9 mouse cellular contexts compared by ENCODE assay signal in genomic region chr12:118847861-118848495, GRCm38 (mm10). TPM values are rescaled to one million over a fixed set of nuclear protein-coding genes. Genes with fewer than 3 reads are reported as not detected.
A peak's percentile ranks its signal among the peaks of the same experiment; 100 is the strongest.
DNase-seq lines count a peak whose midpoint lies in the region; ATAC-seq and TF ChIP-seq lines count a peak whose summit lies in the region.
"Had no signal": no experiment of that assay in that cellular context is flagged by ENCODE, and none has a peak within 500 bp of the region (broad histone marks: within the 10 kb centered on the region; RNA-seq: fewer than 3 reads in every experiment).

No protein-coding gene starts in this region.

- ATAC-seq in embryonic facial prominence, embryonic 11.5 days (replicated peaks; ENCODE audit: insufficient number of reproducible peaks, low FRiP score, low TSS enrichment, low read depth) = no peak
- ATAC-seq in hindbrain, postnatal 0 days = peak; percentile 22; the same call in 1 of the 2 replicates
- ATAC-seq in midbrain, postnatal 0 days (ENCODE audit: low FRiP score) = peak; percentile 8; the same call in 1 of the 2 replicates

- no peak for TF ChIP-seq CTCF in hindbrain, postnatal 0 days (IDR thresholded peaks at IDR 0.05; ENCODE audit: low read depth)
- TF ChIP-seq CTCF in midbrain, postnatal 0 days (IDR thresholded peaks at IDR 0.05) = no peak

- H3K36me3 ChIP-seq in embryonic facial prominence, embryonic 11.5 days (replicated peaks; ENCODE audit: control insufficient read depth, insufficient read depth, low read depth, low read length) = no peaks in the 10 kb centered on the region
- no peaks in the 10 kb centered on the region for H3K36me3 ChIP-seq in hindbrain, postnatal 0 days (ENCODE audit: insufficient read depth, low read length)
- H3K36me3 ChIP-seq in midbrain, postnatal 0 days (ENCODE audit: insufficient read depth, low read length) = no peaks in the 10 kb centered on the region

- peaks cover 4% of the 10 kb centered on the region for H3K4me1 ChIP-seq in embryonic facial prominence, embryonic 11.5 days (ENCODE audit: control insufficient read depth, insufficient read depth, low read length)
- H3K4me1 ChIP-seq in hindbrain, postnatal 0 days (ENCODE audit: insufficient read depth, low read length) = 0 out of 2 replicates have a peak, but pooled peaks cover 2% of the 10 kb centered on the region
- no peaks in the 10 kb centered on the region for H3K4me1 ChIP-seq in midbrain, postnatal 0 days (ENCODE audit: insufficient read depth, low read length)

- H3K27me3 ChIP-seq in embryonic facial prominence, embryonic 11.5 days (ENCODE audit: control insufficient read depth, insufficient read depth, low read length) = peaks cover 57% of the 10 kb centered on the region
- H3K27me3 ChIP-seq in hindbrain, postnatal 0 days (ENCODE audit: insufficient read depth, low read length) = peaks cover 84% of the 10 kb centered on the region
- peaks cover 70% of the 10 kb centered on the region for H3K27me3 ChIP-seq in midbrain, postnatal 0 days (ENCODE audit: insufficient read depth, low read length)

- peak overlapping the region; percentile 38 for H3K4me3 ChIP-seq in embryonic facial prominence, embryonic 11.5 days (ENCODE audit: low read depth, low read length)
- peak overlapping the region; percentile 34 for H3K4me3 ChIP-seq in hindbrain, postnatal 0 days (ENCODE audit: low read length)
- H3K4me3 ChIP-seq in midbrain, postnatal 0 days (ENCODE audit: low read depth, low read length) = peak overlapping the region; percentile 31
- H3K4me3 ChIP-seq: erythroblast, embryonic 14.5 days had no signal

- H3K27ac ChIP-seq in embryonic facial prominence, embryonic 11.5 days (replicated peaks; ENCODE audit: low read depth, low read length) = peak overlapping the region; percentile 35; the same call in 1 of the 2 replicates
- no peak overlapping the region for H3K27ac ChIP-seq in hindbrain, postnatal 0 days
- H3K27ac ChIP-seq in midbrain, postnatal 0 days (ENCODE audit: low read depth, low read length) = no peak overlapping the region

- H3K4me2 ChIP-seq in embryonic facial prominence, embryonic 11.5 days (ENCODE audit: low read depth, low read length) = peak overlapping the region; percentile 39
- H3K4me2 ChIP-seq in hindbrain, postnatal 0 days (ENCODE audit: low read depth, low read length) = peak overlapping the region; percentile 55
- H3K4me2 ChIP-seq in midbrain, postnatal 0 days (ENCODE audit: low read depth, low read length, poor library complexity, severe bottlenecking) = peak overlapping the region; percentile 39

- WGBS in embryonic facial prominence, embryonic 11.5 days = under 1% methylated on average over 23 of the region's 23 CpGs
- WGBS in hindbrain, postnatal 0 days = under 1% methylated on average over 22 of the region's 23 CpGs
- WGBS in midbrain, postnatal 0 days = 2% methylated on average over 23 of the region's 23 CpGs

- H3K9me3 ChIP-seq in embryonic facial prominence, embryonic 11.5 days (replicated peaks; ENCODE audit: control insufficient read depth, low read length) = no peaks in the 10 kb centered on the region
- H3K9me3 ChIP-seq in hindbrain, postnatal 0 days (ENCODE audit: low read length) = no peaks in the 10 kb centered on the region
- H3K9me3 ChIP-seq in midbrain, postnatal 0 days (ENCODE audit: low read length) = no peaks in the 10 kb centered on the region

- peak overlapping the region; percentile 39 for H3K9ac ChIP-seq in embryonic facial prominence, embryonic 11.5 days (replicated peaks; ENCODE audit: low read length)
- no peak overlapping the region for H3K9ac ChIP-seq in hindbrain, postnatal 0 days (replicated peaks; ENCODE audit: low read length)
- no peak overlapping the region for H3K9ac ChIP-seq in midbrain, postnatal 0 days (replicated peaks; ENCODE audit: low read length, poor library complexity, severe bottlenecking)

- DNase-seq in kidney, adult 18-20 months = peak; percentile 24
- DNase-seq in kidney, postnatal 14 days = no peak
- DNase-seq in embryonic facial prominence, embryonic 11.5 days (ENCODE audit: low spot score) = peak; percentile 19
- DNase-seq in hindbrain, postnatal 0 days (ENCODE audit: low spot score) = no peak
- no peak for DNase-seq in midbrain, postnatal 0 days (ENCODE audit: low spot score)
- no peak for DNase-seq in cerebellum, adult 9-11 months
- no peak for DNase-seq in cerebellum, postnatal 4 days (ENCODE audit: low spot score in 2 of 2)
- no peak for DNase-seq in gastrocnemius, postnatal 14 days

- intact Hi-C loops in gastrocnemius, postnatal 14 days (cut with DNase I; ENCODE audit: low total_unique reads) = no loop called here

RNA-seq across cellular contexts. Expression of gene Sp8, which starts 1.8 kb away (rescaled TPM):
- polyA plus RNA-seq in embryonic facial prominence, embryonic 11.5 days (2014; fragmentation: Nextera tagmentation; extraction: Ambion mirVana) = 6.6 and 6.8 TPM in 2 replicates
- total RNA-seq in hindbrain, postnatal 0 days (2014; rRNA removed) = 3.9 and 4.4 TPM in 2 replicates
- 1.8 and 2.0 TPM in 2 replicates for polyA plus RNA-seq in hindbrain, postnatal 0 days (2015; fragmentation: Nextera tagmentation; extraction: Ambion mirVana)
- 1.9 and 2.7 TPM in 2 replicates for total RNA-seq in midbrain, postnatal 0 days (2014; rRNA removed)
- 0.90 and 1.8 TPM in 2 replicates for polyA plus RNA-seq in midbrain, postnatal 0 days (2015; fragmentation: Nextera tagmentation; extraction: Ambion mirVana)
- total RNA-seq in gastrocnemius, postnatal 14 days (2021) = not detected
- polyA plus RNA-seq: erythroblast, embryonic 14.5 days had no signal

Comparison
In these comparisons a context has a peak if more than half of its experiments do, and no peak if none do; other contexts are left out.
1. DNase-seq: peak in kidney, adult 18-20 months (single experiment) and embryonic facial prominence, embryonic 11.5 days (single experiment); none in kidney, postnatal 14 days (single experiment), hindbrain, postnatal 0 days (single experiment), midbrain, postnatal 0 days (single experiment), cerebellum, adult 9-11 months (single experiment), cerebellum, postnatal 4 days (0 of 2) and gastrocnemius, postnatal 14 days (single experiment).
2. Peak in every context shown above with its lines, with median percentiles within 50 percentile points of each other: H3K4me2 ChIP-seq and H3K4me3 ChIP-seq.